Mouse (Mus musculus): ENCODE data around the gene Plekha5. TPM values are rescaled to one million over a fixed set of nuclear protein-coding genes. Genes with fewer than 3 reads are reported as not detected.

Plekha5 gene
- total and polyA plus RNA-seq, 2 experiments from 2014 or later: 15.9 to 32.0 TPM

DNA sequence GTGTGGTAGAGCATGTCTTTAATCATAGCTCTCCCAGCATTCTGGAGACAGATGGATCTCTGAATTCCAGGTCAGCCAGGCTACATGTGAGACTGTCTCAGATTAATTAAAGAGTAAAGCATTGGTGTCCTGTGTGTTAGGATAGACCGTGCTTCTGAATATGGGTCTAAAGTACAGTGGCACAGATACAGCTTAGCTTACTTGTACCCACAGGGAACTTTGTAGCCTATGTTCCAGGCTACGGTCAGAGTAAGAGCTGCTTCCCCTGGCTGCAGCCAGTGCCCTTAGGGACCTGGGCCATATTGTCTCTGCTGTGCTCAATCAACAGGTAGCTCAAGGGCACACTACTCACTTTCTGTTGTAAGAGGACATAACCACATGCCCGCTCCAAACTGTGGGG, 30.5 kb downstream of the Plekha5 start:
- Histone ChIP-seq H3K9me3 (ENCODE audit: low read length) (no peaks in the 10 kb centered on the region), H3K4me1 (ENCODE audit: insufficient read depth) (no peaks in the 10 kb centered on the region), H3K4me2 (ENCODE audit: low read depth) (no peak overlapping the region), H3K9ac (no peak overlapping the region), H3K27me3 (ENCODE audit: insufficient read depth, low read length) (no peaks in the 10 kb centered on the region), H3K36me3 (ENCODE audit: insufficient read depth) (no peaks in the 10 kb centered on the region), H3K4me3 (ENCODE audit: low read depth, low read length) (no peak overlapping the region), H3K27ac (ENCODE audit: low read depth, low read length) (no peak overlapping the region)
- no peak for TF ChIP-seq CTCF (IDR thresholded peaks at IDR 0.05; ENCODE audit: low read depth)
- 96% methylated on average over 3 of the region's 3 CpGs for WGBS
- DNase-seq: no peak
- no peak for ATAC-seq

- Histone ChIP-seq H3K9ac (no peak overlapping the region), H3K36me3 (ENCODE audit: insufficient read depth) (no peaks in the 10 kb centered on the region), H3K4me2 (ENCODE audit: low read depth) (no peak overlapping the region), H3K4me1 (ENCODE audit: insufficient read depth) (no peaks in the 10 kb centered on the region), H3K27ac (ENCODE audit: low read depth, low read length) (no peak overlapping the region), H3K4me3 (ENCODE audit: low read depth, low read length) (no peak overlapping the region), H3K9me3 (ENCODE audit: low read length) (no peaks in the 10 kb centered on the region), H3K27me3 (ENCODE audit: insufficient read depth, low read length) (no peaks in the 10 kb centered on the region)
- DNase-seq (no peak), ATAC-seq (no peak)
- WGBS: 53% methylated on average over 3 of the region's 3 CpGs
- no peak for TF ChIP-seq CTCF (IDR thresholded peaks at IDR 0.05; ENCODE audit: low read depth)
These were observed 32.0 kb downstream of the Plekha5 start for GRCm38 (mm10) chr6:140455851-140456250.

GRCm38 (mm10) chr6:140456393-140457163, 32.7 kb downstream of the Plekha5 start:
- no peak for TF ChIP-seq CTCF (IDR thresholded peaks at IDR 0.05; ENCODE audit: low read depth)
- no peak for ATAC-seq
- DNase-seq: no peak
- H3K9me3 ChIP-seq (ENCODE audit: low read length): no peaks in the 10 kb centered on the region
- H3K27me3 ChIP-seq (ENCODE audit: insufficient read depth, low read length): no peaks in the 10 kb centered on the region
- H3K4me1 ChIP-seq (ENCODE audit: insufficient read depth): no peaks in the 10 kb centered on the region
- WGBS: 85% methylated on average over 15 of the region's 15 CpGs
- no peak overlapping the region for H3K27ac ChIP-seq (ENCODE audit: low read depth, low read length)
- no peak overlapping the region for H3K4me3 ChIP-seq (ENCODE audit: low read depth, low read length)
- H3K9ac ChIP-seq: no peak overlapping the region
- H3K4me2 ChIP-seq (ENCODE audit: low read depth): no peak overlapping the region
- H3K36me3 ChIP-seq (ENCODE audit: insufficient read depth): no peaks in the 10 kb centered on the region

DNA sequence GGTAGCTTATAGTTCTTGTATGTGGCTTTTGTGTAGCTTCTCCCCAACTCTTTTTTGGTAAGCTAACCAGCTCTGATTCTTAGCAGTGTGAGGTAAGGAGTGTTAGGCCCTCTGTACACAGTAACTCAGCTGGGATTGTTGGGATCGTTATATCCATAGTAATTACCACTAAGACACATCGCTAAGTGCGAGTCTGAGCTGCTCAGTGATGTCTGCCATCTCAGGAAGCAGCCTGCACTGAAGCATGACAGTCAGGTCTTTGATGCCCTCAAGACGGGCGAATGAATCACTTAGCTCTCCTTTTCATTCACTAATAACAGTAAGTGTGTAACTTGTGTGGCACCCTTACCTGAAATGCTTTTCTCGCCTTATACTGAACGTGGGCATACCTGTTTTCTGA, 36.5 kb downstream of the Plekha5 start:
- ATAC-seq: no peak
- H3K4me1 ChIP-seq (ENCODE audit: insufficient read depth): no peaks in the 10 kb centered on the region
- DNase-seq: no peak
- H3K27ac ChIP-seq (ENCODE audit: low read depth, low read length): no peak overlapping the region
- no peaks in the 10 kb centered on the region for H3K36me3 ChIP-seq (ENCODE audit: insufficient read depth)
- H3K9ac ChIP-seq: no peak overlapping the region
- no peaks in the 10 kb centered on the region for H3K27me3 ChIP-seq (ENCODE audit: insufficient read depth, low read length)
- no peak overlapping the region for H3K4me2 ChIP-seq (ENCODE audit: low read depth)
- no peak overlapping the region for H3K4me3 ChIP-seq (ENCODE audit: low read depth, low read length)
- TF ChIP-seq CTCF (IDR thresholded peaks at IDR 0.05; ENCODE audit: low read depth): no peak
- WGBS: 59% methylated on average over 7 of the region's 7 CpGs
- no peaks in the 10 kb centered on the region for H3K9me3 ChIP-seq (ENCODE audit: low read length)

GRCm38 (mm10) chr6:140464818-140465217, 41.0 kb downstream of the Plekha5 start:
- H3K27ac ChIP-seq (ENCODE audit: low read depth, low read length): no peak overlapping the region; the same call in 1 of the 2 replicates
- no peak overlapping the region for H3K4me2 ChIP-seq (ENCODE audit: low read depth)
- DNase-seq (no peak), ATAC-seq (no peak)
- WGBS: 90% methylated on average over 6 of the region's 6 CpGs
- H3K4me1 ChIP-seq (ENCODE audit: insufficient read depth): no peaks in the 10 kb centered on the region
- H3K9ac ChIP-seq: no peak overlapping the region
- no peaks in the 10 kb centered on the region for H3K36me3 ChIP-seq (ENCODE audit: insufficient read depth)
- H3K9me3 ChIP-seq (ENCODE audit: low read length): no peaks in the 10 kb centered on the region
- no peak overlapping the region for H3K4me3 ChIP-seq (ENCODE audit: low read depth, low read length)
- no peaks in the 10 kb centered on the region for H3K27me3 ChIP-seq (ENCODE audit: insufficient read depth, low read length)
- TF ChIP-seq CTCF (IDR thresholded peaks at IDR 0.05; ENCODE audit: low read depth): no peak

GRCm38 (mm10) chr6:140465946-140466646, 42.2 kb downstream of the Plekha5 start:
- H3K27ac ChIP-seq (ENCODE audit: low read depth, low read length): no peak overlapping the region
- no peak for DNase-seq
- ATAC-seq: no peak
- no peaks in the 10 kb centered on the region for H3K36me3 ChIP-seq (ENCODE audit: insufficient read depth)
- H3K9ac ChIP-seq: no peak overlapping the region
- WGBS: 85% methylated on average over 9 of the region's 9 CpGs
- H3K9me3 ChIP-seq (ENCODE audit: low read length): no peaks in the 10 kb centered on the region
- H3K4me1 ChIP-seq (ENCODE audit: insufficient read depth): no peaks in the 10 kb centered on the region
- H3K4me2 ChIP-seq (ENCODE audit: low read depth): no peak overlapping the region
- H3K4me3 ChIP-seq (ENCODE audit: low read depth, low read length): no peak overlapping the region
- no peaks in the 10 kb centered on the region for H3K27me3 ChIP-seq (ENCODE audit: insufficient read depth, low read length)
- TF ChIP-seq CTCF (IDR thresholded peaks at IDR 0.05; ENCODE audit: low read depth): no peak

DNA sequence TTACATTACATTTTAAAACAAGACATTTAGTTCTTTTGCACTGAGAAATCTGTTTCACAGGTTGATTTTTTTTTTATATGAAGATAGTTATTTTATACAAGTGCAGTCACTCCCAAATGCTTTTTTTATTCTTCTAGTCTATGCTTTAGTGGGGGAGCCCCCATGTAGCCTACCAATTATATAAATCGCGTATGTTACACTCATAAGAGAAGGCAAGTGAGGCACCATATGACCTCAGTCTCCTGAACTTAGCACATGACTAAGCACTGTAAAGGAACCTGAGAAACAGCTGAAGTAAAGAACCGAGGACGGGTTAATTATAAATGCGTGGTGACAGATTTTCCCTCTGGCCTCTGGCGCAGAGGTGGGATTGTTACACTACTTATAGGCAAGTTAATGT, 43.0 kb downstream of the Plekha5 start:
- H3K4me3 ChIP-seq (ENCODE audit: low read depth, low read length): no peak overlapping the region
- no peaks in the 10 kb centered on the region for H3K27me3 ChIP-seq (ENCODE audit: insufficient read depth, low read length)
- H3K4me1 ChIP-seq (ENCODE audit: insufficient read depth): no peaks in the 10 kb centered on the region
- 78% methylated on average over 6 of the region's 6 CpGs for WGBS
- no peak overlapping the region for H3K27ac ChIP-seq (ENCODE audit: low read depth, low read length)
- no peak overlapping the region for H3K4me2 ChIP-seq (ENCODE audit: low read depth)
- TF ChIP-seq CTCF (IDR thresholded peaks at IDR 0.05; ENCODE audit: low read depth): no peak
- DNase-seq (no peak), ATAC-seq (no peak)
- no peaks in the 10 kb centered on the region for H3K9me3 ChIP-seq (ENCODE audit: low read length)
- H3K36me3 ChIP-seq (ENCODE audit: insufficient read depth): no peaks in the 10 kb centered on the region
- no peak overlapping the region for H3K9ac ChIP-seq

All from forebrain, postnatal 0 days (tissue).